Mouse (Mus musculus): Measurements from ENCODE around the gene Tmem54. TPM values are rescaled to one million over a fixed set of nuclear protein-coding genes. Genes with fewer than 3 reads are reported as not detected.

The Tmem54 gene
- polyA plus RNA-seq, 1 experiment: 0.16 TPM

- 78% methylated on average over 9 of the region's 9 CpGs for WGBS
- no peaks in the 10 kb centered on the region for H3K4me1 ChIP-seq (ENCODE audit: control insufficient read depth, insufficient read depth, low read length)
- TF ChIP-seq POLR2A (IDR thresholded peaks at IDR 0.05; ENCODE audit: borderline replicate concordance, insufficient read depth, low read length) (no peak), CTCF (IDR thresholded peaks at IDR 0.05; ENCODE audit: borderline replicate concordance, insufficient read depth, low read depth, low read length) (no peak)
- no peak for DNase-seq
- no peak overlapping the region for H3K4me3 ChIP-seq (replicated peaks; ENCODE audit: insufficient read depth, low read depth, low read length)
- H3K27me3 ChIP-seq (ENCODE audit: control insufficient read depth, insufficient read depth, low read length): no peaks in the 10 kb centered on the region
- H3K27ac ChIP-seq (ENCODE audit: insufficient read depth, low read length): no peak overlapping the region
These were observed 725 bp downstream of the Tmem54 start for GRCm38 (mm10) chr4:129106073-129106472.

GRCm38 (mm10) chr4:129107348-129107899 is 2.1 kb downstream of the Tmem54 start:
- Histone ChIP-seq H3K27ac (ENCODE audit: insufficient read depth, low read length) (no peak overlapping the region), H3K27me3 (ENCODE audit: control insufficient read depth, insufficient read depth, low read length) (no peaks in the 10 kb centered on the region), H3K4me3 (replicated peaks; ENCODE audit: insufficient read depth, low read depth, low read length) (no peak overlapping the region), H3K4me1 (ENCODE audit: control insufficient read depth, insufficient read depth, low read length) (no peaks in the 10 kb centered on the region)
- WGBS: 38% methylated on average over 10 of the region's 10 CpGs
- DNase-seq: no peak
- TF ChIP-seq CTCF (IDR thresholded peaks at IDR 0.05; ENCODE audit: borderline replicate concordance, insufficient read depth, low read depth, low read length) (no peak), POLR2A (IDR thresholded peaks at IDR 0.05; ENCODE audit: borderline replicate concordance, insufficient read depth, low read length) (no peak)

- 62% methylated on average over 7 of the region's 7 CpGs for WGBS
- Histone ChIP-seq H3K27me3 (ENCODE audit: control insufficient read depth, insufficient read depth, low read length) (no peaks in the 10 kb centered on the region), H3K4me1 (ENCODE audit: control insufficient read depth, insufficient read depth, low read length) (no peaks in the 10 kb centered on the region), H3K4me3 (replicated peaks; ENCODE audit: insufficient read depth, low read depth, low read length) (no peak overlapping the region), H3K27ac (ENCODE audit: insufficient read depth, low read length) (no peak overlapping the region)
- TF ChIP-seq POLR2A (IDR thresholded peaks at IDR 0.05; ENCODE audit: borderline replicate concordance, insufficient read depth, low read length): no peak
- TF ChIP-seq CTCF (IDR thresholded peaks at IDR 0.05; ENCODE audit: borderline replicate concordance, insufficient read depth, low read depth, low read length): no peak
- no peak for DNase-seq
These were observed 3.3 kb downstream of the Tmem54 start for GRCm38 (mm10) chr4:129108624-129109023.

- no peak overlapping the region for H3K27ac ChIP-seq (ENCODE audit: insufficient read depth, low read length)
- no peak for TF ChIP-seq POLR2A (IDR thresholded peaks at IDR 0.05; ENCODE audit: borderline replicate concordance, insufficient read depth, low read length)
- TF ChIP-seq CTCF (IDR thresholded peaks at IDR 0.05; ENCODE audit: borderline replicate concordance, insufficient read depth, low read depth, low read length): no peak
- H3K4me1 ChIP-seq (ENCODE audit: control insufficient read depth, insufficient read depth, low read length): no peaks in the 10 kb centered on the region
- H3K4me3 ChIP-seq (replicated peaks; ENCODE audit: insufficient read depth, low read depth, low read length): no peak overlapping the region
- 85% methylated on average over 6 of the region's 6 CpGs for WGBS
- H3K27me3 ChIP-seq (ENCODE audit: control insufficient read depth, insufficient read depth, low read length): no peaks in the 10 kb centered on the region
- DNase-seq: no peak
These were observed 5.5 kb downstream of the Tmem54 start for GRCm38 (mm10) chr4:129110804-129111203.

GRCm38 (mm10) chr4:129111350-129111749 is 6.0 kb downstream of the Tmem54 start:
- Histone ChIP-seq H3K27ac (ENCODE audit: insufficient read depth, low read length) (no peak overlapping the region), H3K27me3 (ENCODE audit: control insufficient read depth, insufficient read depth, low read length) (no peaks in the 10 kb centered on the region), H3K4me1 (ENCODE audit: control insufficient read depth, insufficient read depth, low read length) (no peaks in the 10 kb centered on the region), H3K4me3 (replicated peaks; ENCODE audit: insufficient read depth, low read depth, low read length) (no peak overlapping the region)
- TF ChIP-seq CTCF (IDR thresholded peaks at IDR 0.05; ENCODE audit: borderline replicate concordance, insufficient read depth, low read depth, low read length): peak; percentile 53; the same call in 1 of the 2 replicates
- no peak for TF ChIP-seq POLR2A (IDR thresholded peaks at IDR 0.05; ENCODE audit: borderline replicate concordance, insufficient read depth, low read length)
- WGBS: 44% methylated on average over 11 of the region's 11 CpGs
- no peak for DNase-seq

- Histone ChIP-seq H3K4me1 (ENCODE audit: control insufficient read depth, insufficient read depth, low read length) (no peaks in the 10 kb centered on the region), H3K27me3 (ENCODE audit: control insufficient read depth, insufficient read depth, low read length) (no peaks in the 10 kb centered on the region), H3K27ac (ENCODE audit: insufficient read depth, low read length) (no peak overlapping the region), H3K4me3 (replicated peaks; ENCODE audit: insufficient read depth, low read depth, low read length) (peak overlapping the region; percentile 12)
- TF ChIP-seq CTCF (IDR thresholded peaks at IDR 0.05; ENCODE audit: borderline replicate concordance, insufficient read depth, low read depth, low read length) (no peak), POLR2A (IDR thresholded peaks at IDR 0.05; ENCODE audit: borderline replicate concordance, insufficient read depth, low read length) (no peak)
- DNase-seq: no peak
- WGBS: 10% methylated on average over 13 of the region's 13 CpGs
These were observed 6.9 kb downstream of the Tmem54 start for GRCm38 (mm10) chr4:129112231-129112630.

GRCm38 (mm10) chr4:129113083-129113988 is 8.0 kb downstream of the Tmem54 start:
- TF ChIP-seq POLR2A (IDR thresholded peaks at IDR 0.05; ENCODE audit: borderline replicate concordance, insufficient read depth, low read length) (no peak), CTCF (IDR thresholded peaks at IDR 0.05; ENCODE audit: borderline replicate concordance, insufficient read depth, low read depth, low read length) (peak; percentile 97)
- WGBS: 21% methylated on average over 28 of the region's 28 CpGs
- H3K4me1 ChIP-seq (ENCODE audit: control insufficient read depth, insufficient read depth, low read length): no peaks in the 10 kb centered on the region
- no peak overlapping the region for H3K27ac ChIP-seq (ENCODE audit: insufficient read depth, low read length)
- DNase-seq: peak; percentile 80 to 82
- no peak overlapping the region for H3K4me3 ChIP-seq (replicated peaks; ENCODE audit: insufficient read depth, low read depth, low read length)
- no peaks in the 10 kb centered on the region for H3K27me3 ChIP-seq (ENCODE audit: control insufficient read depth, insufficient read depth, low read length)

- 91% methylated on average over 8 of the region's 8 CpGs for WGBS
- no peak for DNase-seq
- no peak overlapping the region for H3K27ac ChIP-seq (ENCODE audit: insufficient read depth, low read length)
These were observed 11.4 kb downstream of the Tmem54 start for GRCm38 (mm10) chr4:129116703-129117102.

More at GRCm38 (mm10) chr4:129116703-129117102, 11.4 kb downstream of the Tmem54 start:
- TF ChIP-seq CTCF (IDR thresholded peaks at IDR 0.05; ENCODE audit: borderline replicate concordance, insufficient read depth, low read depth, low read length) (no peak), POLR2A (IDR thresholded peaks at IDR 0.05; ENCODE audit: borderline replicate concordance, insufficient read depth, low read length) (no peak)
- Histone ChIP-seq H3K27me3 (ENCODE audit: control insufficient read depth, insufficient read depth, low read length) (no peaks in the 10 kb centered on the region), H3K4me1 (ENCODE audit: control insufficient read depth, insufficient read depth, low read length) (peaks cover 3% of the 10 kb centered on the region; the same call in 1 of the 2 replicates), H3K4me3 (replicated peaks; ENCODE audit: insufficient read depth, low read depth, low read length) (no peak overlapping the region)

Data from cerebellum, adult 2 months (tissue).